Mouse (Mus musculus) embryo, embryonic 11.5 days (tissue): ENCODE measurements at regions not wholly inside any gene's neighbourhood (a gene's known extent, or its start where the extent isn't known, plus 50 kb on each side); places are given as distances from the start of the nearest gene placed in this dataset.

Experiments
- DNase-seq: peaks from one replicate; pipeline ENCODE4 v3.0.0-alpha.2; 2012; ENCODE audit warnings: low read depth, low spot score

GRCm38 (mm10) chr3:21816968-21817858, 259.2 kb upstream of the Tbl1xr1 start:
- no peak for DNase-seq

GRCm38 (mm10) chr3:21819030-21819429, 257.4 kb upstream of the Tbl1xr1 start:
- no peak for DNase-seq

DNA sequence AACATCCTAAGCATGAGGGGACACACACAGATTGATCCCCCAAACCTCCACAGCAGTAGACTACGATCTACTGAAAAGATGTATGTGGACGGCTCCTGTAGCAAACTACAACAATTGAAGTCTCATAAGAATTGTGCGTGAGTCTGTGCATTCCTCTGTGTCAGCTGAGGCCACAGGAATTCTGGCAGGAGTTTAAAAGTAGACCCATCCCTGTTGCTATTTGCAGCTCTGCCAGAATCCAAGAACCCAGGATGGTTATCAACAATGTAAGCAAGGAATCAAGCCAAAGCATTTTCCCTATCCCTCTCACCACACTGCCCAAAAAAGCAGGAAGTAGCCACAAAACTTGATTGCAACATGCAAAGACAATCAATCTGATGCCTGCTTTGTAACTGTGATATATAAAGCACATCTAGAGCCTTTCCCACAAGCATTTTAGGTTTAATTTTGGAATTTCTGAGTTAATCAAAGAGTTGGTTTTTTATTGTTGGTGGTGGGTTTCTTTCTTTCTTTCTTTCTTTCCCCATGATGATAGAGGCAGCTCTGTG, 256.3 kb upstream of the Tbl1xr1 start:
- DNase-seq: no peak

DNA sequence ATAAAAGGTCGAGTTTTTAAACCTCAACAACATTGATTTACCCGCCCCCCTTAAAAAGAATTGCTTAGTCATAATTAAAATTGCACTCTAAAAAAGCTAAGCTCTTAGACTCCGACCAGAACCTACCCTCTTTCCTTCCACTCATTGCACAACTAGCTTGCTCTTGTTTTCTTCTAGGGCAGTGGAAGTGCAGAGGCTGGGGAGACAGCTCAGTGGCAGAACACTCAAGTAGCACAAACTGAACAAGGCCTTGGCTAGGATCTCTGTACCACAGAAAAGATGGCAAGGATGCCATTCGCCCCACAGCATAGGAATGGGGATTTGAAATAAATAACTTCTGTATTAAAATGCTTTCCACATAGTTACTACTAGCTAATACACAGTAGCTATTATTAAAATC, 253.8 kb upstream of the Tbl1xr1 start:
- no peak for DNase-seq

GRCm38 (mm10) chr3:21823331-21823730, 253.1 kb upstream of the Tbl1xr1 start:
- DNase-seq: no peak

GRCm38 (mm10) chr3:21824101-21824880, 252.2 kb upstream of the Tbl1xr1 start:
- DNase-seq: no peak

- no peak for DNase-seq
These were observed 251.4 kb upstream of the Tbl1xr1 start for GRCm38 (mm10) chr3:21824913-21825610.

- DNase-seq: no peak
These were observed 248.8 kb upstream of the Tbl1xr1 start for GRCm38 (mm10) chr3:21827656-21828055.

GRCm38 (mm10) chr3:21833111-21833510, 243.3 kb upstream of the Tbl1xr1 start:
- no peak for DNase-seq

- no peak for DNase-seq
These were observed 240.9 kb upstream of the Tbl1xr1 start for GRCm38 (mm10) chr3:21835526-21835925.

DNA sequence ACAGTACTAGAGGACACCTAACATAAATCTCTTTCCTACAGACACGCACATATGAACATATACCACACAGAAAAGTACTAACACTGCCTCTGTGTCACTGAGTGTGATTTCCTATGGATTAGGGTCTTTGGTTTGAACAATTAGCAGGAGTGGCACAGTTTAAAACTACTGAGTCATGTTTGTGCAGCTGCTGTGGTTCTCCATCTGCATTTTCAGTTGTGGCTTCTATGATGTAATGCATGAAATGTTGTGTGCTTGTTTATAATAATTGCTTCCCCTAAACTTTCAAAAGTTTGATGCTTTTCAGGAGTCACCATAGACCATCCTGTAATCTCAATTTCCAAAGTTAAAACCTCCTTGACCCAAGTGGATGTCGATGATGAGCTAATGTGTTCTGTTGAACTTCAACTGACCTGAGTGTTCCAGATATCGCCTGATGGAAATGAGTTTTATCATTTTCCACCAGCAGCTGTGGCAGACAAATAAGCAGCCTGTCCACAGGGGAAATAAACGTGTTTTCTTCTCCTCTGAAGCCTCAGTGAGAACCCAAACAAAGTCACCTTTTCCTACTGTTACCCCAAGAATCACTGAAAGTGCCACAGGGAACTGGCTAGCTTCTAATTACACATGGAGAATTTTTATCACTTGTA, 239.0 kb upstream of the Tbl1xr1 start:
- DNase-seq: no peak

- DNase-seq: no peak
These were observed 235.5 kb upstream of the Tbl1xr1 start for GRCm38 (mm10) chr3:21840751-21841488.

DNA sequence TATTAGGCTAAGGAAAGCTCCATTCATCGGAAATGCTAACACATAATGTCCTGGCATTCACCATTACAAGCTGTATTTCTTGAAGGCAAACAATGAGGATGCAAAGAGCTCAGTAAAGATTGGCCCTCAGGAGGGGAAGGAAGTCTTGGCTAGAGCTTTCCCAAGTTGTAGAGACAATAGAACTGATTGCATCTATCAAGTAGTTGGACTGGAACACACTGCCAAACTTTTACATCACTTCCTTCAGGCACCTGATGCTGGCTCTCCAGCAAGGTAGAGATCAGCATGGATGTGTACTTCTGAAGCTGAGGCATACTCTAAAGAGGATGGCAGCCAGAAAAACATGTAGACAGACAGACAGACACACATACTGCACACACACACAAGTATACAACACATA, 234.9 kb upstream of the Tbl1xr1 start:
- no peak for DNase-seq

DNA sequence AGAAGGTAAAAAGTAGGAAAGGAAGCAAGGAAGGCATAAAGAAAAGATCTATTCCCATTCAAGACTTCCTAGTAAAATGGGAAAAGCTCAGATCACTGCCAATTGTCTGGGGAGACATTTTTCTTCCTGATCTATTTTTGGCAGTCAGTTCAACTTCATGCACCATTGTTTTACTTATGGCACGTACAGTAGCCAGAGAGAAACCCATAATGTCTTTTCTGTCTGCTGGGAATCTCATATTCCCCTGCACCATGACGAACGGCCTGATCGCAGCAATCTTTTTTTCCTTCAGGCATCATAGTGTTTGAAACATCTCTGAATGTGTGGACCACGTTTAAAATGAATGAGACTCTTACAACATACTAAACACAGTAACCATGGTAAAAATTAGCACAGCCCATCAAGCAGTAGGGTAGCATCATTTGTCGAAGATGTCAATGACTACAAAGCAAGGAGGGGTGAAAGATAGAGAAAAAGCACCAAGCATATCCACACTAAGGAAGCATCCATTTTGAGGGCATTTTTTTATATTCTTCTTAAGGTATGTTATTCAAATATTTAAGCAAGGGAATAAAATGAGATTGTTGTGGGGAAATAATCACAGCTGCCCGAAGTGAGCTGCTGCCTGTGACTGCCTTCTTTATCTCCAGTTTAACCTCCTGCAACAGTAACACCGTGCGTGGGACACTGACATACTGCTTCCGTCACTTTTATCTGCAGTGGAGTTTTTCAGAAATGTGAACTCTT, 233.7 kb upstream of the Tbl1xr1 start:
- peak; percentile 24 for DNase-seq

DNA sequence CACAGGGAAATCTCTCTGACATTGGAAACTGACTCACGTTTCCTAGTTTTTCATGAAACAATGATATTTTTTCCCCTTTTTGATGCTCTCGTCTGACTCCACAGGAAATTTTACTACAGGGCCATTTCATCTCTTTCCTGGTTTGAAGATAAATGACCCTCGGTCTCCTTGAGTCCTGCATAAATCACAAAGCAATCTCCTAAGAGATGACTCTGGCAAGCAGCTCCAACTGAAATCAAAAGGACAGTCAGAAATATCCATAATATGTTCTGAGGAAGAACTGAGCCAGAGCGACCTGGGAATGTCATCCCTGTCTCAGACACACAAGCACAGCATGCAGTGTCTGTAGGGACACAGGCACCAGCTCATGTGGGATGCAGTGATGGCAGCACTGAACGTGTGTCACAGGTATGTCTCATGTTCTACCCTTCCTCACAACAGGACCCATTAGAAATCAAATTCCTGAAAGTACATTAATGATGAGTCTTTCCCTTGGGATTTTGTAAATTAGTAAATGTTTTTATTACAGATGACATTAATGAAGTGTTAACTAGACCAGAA, 233.1 kb upstream of the Tbl1xr1 start:
- DNase-seq: no peak

DNA sequence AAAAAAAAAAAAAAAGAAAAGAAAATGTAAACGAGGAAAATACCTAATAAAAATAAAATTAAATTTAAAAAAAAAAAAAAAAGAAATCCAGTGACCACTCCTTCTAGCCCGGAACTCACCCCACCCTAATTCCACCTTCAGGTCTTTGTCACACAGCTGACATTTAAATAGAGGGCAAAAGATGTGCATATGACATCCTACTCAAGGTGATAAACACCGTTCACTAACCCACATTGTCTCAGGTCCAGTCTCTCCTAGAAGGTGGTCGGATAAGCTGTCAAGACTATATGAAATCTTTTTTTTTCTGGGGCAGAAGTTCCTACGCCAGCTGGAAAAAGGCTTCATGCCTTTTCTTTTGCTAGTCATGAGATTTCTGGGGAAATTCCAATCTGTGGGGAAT, 226.6 kb upstream of the Tbl1xr1 start:
- DNase-seq: no peak

DNA sequence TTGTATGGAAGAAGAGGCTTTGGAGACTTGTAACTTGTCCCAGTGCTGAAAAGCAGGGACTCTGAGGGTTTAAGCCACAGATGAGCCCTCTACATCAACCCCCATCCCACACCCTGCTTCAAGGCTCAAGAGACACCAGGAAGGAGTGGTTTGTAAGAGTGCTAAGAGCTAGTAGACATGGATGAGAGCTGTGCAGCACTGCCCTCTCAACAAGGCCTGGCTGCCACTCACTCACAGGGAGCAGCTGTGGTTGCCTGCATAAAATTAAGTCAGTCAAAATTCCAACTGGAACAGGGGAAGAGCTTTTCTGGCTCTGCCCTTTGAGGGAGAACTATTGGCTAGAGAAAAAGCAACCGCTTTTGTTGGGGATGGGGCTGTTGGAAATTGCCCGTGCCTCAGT, 225.5 kb upstream of the Tbl1xr1 start:
- DNase-seq: no peak

GRCm38 (mm10) chr3:21854340-21854739, 222.1 kb upstream of the Tbl1xr1 start:
- no peak for DNase-seq

GRCm38 (mm10) chr3:21859436-21859835, 217.0 kb upstream of the Tbl1xr1 start:
- no peak for DNase-seq
